Mouse (Mus musculus): ENCODE data around the gene Dbp. TPM values are rescaled to one million over a fixed set of nuclear protein-coding genes. Genes with fewer than 3 reads are reported as not detected.
"Not testable (repeated sequence)": the region's sequence is repeated elsewhere in the genome, so short reads cannot be mapped to it uniquely, and the experiment has no call there.

Gene Dbp
- polyA plus RNA-seq (2015; fragmentation: Nextera tagmentation; extraction: Ambion mirVana): 2.8 and 4.4 TPM in 2 replicates

DNA sequence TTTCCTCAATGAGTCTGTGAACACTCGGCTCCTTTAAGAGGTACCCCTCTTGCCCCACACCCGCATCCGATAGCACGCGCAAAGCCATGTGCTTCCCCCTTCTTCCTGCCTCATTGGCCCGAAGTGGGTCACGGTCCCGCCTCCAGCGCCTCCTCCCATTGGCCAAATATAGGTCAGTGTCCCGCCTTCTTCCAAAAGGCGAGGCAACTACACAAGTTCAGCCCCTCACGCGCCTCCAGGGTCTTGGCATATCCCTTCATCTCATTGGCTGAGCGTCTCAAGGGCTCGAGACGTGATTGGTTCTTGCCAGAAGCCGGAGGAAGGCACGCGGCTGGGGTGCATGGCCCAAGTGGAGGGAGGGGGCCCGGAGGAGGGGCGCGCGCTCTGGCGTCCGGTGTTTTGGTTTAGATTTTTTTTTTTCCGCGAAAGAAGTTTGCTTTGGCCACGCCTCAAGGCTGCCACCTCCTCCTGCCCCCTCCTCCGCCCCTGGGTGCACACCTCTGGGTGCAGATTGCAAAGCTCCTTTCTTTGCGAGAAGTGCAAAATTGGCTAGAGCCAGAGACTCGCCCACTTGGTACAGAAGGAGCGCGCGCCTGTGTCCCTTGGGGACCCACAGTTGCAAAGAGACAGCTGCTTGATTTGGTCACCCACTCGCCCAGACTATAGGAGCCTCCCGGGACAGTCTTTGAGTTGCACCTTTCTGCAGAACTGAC, at the start of gene Dbp:
Dbp (plus strand) TSS at position 359 of the 713 bp plus-strand sequence.
- under 1% methylated on average over 36 of the region's 36 CpGs for WGBS
- peak; percentile 88 for ATAC-seq (ENCODE audit: insufficient read depth, low FRiP score, low read depth)
- H3K4me1 ChIP-seq: peaks cover 55% of the 10 kb centered on the region
- peak within 1 kb of the TSS; percentile 99 for H3K4me2 ChIP-seq
- peak within 1 kb of the TSS; percentile 33 for H3K9ac ChIP-seq
- no peaks in the 10 kb centered on the region for H3K36me3 ChIP-seq
- peaks cover 6% of the 10 kb centered on the region for H3K27me3 ChIP-seq (replicated peaks)
- peak within 1 kb of the TSS; percentile 95 for H3K27ac ChIP-seq
- peak within 1 kb of the TSS; percentile 69 for H3K4me3 ChIP-seq (replicated peaks)
- no peaks in the 10 kb centered on the region for H3K9me3 ChIP-seq

GRCm38 (mm10) chr7:45660746-45661478, 44.0 kb upstream of the Dbp start:
- Histone ChIP-seq H3K9ac (no peak overlapping the region), H3K27ac (no peak overlapping the region), H3K4me2 (no peak overlapping the region), H3K9me3 (no peaks in the 10 kb centered on the region), H3K4me1 (peaks cover 10% of the 10 kb centered on the region; the same call in 1 of the 2 replicates), H3K36me3 (no peaks in the 10 kb centered on the region), H3K4me3 (replicated peaks) (no peak overlapping the region), H3K27me3 (replicated peaks) (no peaks in the 10 kb centered on the region)
- ATAC-seq (ENCODE audit: insufficient read depth, low FRiP score, low read depth): no peak
- 75% methylated on average over 11 of the region's 11 CpGs for WGBS

DNA sequence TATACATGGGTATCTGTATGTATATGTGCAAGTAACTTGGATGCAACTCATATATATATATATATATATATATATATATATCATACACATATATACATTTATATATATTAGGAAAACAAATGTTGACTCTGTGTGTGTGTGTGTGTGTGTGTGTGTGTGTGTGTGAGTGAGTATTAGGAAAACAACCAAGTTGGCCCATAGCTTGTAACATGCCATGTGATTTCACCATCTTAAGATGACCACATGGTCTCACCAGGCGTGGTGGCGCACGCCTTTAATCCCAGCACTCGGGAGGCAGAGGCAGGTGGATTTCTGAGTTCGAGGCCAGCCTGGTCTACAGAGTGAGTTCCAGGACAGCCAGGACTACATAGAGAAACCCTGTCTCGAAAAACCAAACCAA, 43.2 kb upstream of the Dbp start:
- 91% methylated on average over 6 of the region's 6 CpGs for WGBS
- H3K4me3 ChIP-seq (replicated peaks); ATAC-seq (ENCODE audit: insufficient read depth, low FRiP score, low read depth); H3K4me2 ChIP-seq; H3K36me3 ChIP-seq; H3K27ac ChIP-seq; H3K27me3 ChIP-seq (replicated peaks); H3K9ac ChIP-seq; H3K4me1 ChIP-seq; H3K9me3 ChIP-seq: not testable (repeated sequence)

GRCm38 (mm10) chr7:45665303-45666138, 39.4 kb upstream of the Dbp start:
- no peak overlapping the region for H3K9ac ChIP-seq
- H3K27me3 ChIP-seq (replicated peaks): no peaks in the 10 kb centered on the region
- H3K4me3 ChIP-seq (replicated peaks): peak overlapping the region; percentile 2; the same call in 1 of the 2 replicates
- WGBS: 49% methylated on average over 13 of the region's 13 CpGs
- ATAC-seq (ENCODE audit: insufficient read depth, low FRiP score, low read depth): peak; percentile 36; the same call in 1 of the 2 replicates
- peak overlapping the region; percentile 23; the same call in 1 of the 2 replicates for H3K4me2 ChIP-seq
- no peaks in the 10 kb centered on the region for H3K9me3 ChIP-seq
- peaks cover 12% of the 10 kb centered on the region; the same call in 1 of the 2 replicates for H3K4me1 ChIP-seq
- H3K36me3 ChIP-seq: no peaks in the 10 kb centered on the region
- H3K27ac ChIP-seq: peak overlapping the region; percentile 48

GRCm38 (mm10) chr7:45666161-45666560, 38.7 kb upstream of the Dbp start, which contains the start of gene Fut2:
Fut2 (minus strand) TSS chr7:45666394.
- peak within 1 kb of the TSS; percentile 2; the same call in 1 of the 2 replicates for H3K4me3 ChIP-seq (replicated peaks)
- no peak for ATAC-seq (ENCODE audit: insufficient read depth, low FRiP score, low read depth)
- peaks cover 12% of the 10 kb centered on the region; the same call in 1 of the 2 replicates for H3K4me1 ChIP-seq
- no peaks in the 10 kb centered on the region for H3K36me3 ChIP-seq
- no peaks in the 10 kb centered on the region for H3K9me3 ChIP-seq
- no peak within 1 kb of the TSS for H3K9ac ChIP-seq
- peak within 1 kb of the TSS; percentile 23; the same call in 1 of the 2 replicates for H3K4me2 ChIP-seq
- peak within 1 kb of the TSS; percentile 48 for H3K27ac ChIP-seq
- WGBS: 64% methylated on average over 7 of the region's 7 CpGs
- no peaks in the 10 kb centered on the region for H3K27me3 ChIP-seq (replicated peaks)

- Histone ChIP-seq H3K9ac (no peak overlapping the region), H3K9me3 (no peaks in the 10 kb centered on the region), H3K36me3 (no peaks in the 10 kb centered on the region), H3K4me1 (peaks cover 12% of the 10 kb centered on the region; the same call in 1 of the 2 replicates), H3K4me3 (replicated peaks) (no peak overlapping the region), H3K27ac (no peak overlapping the region), H3K27me3 (replicated peaks) (no peaks in the 10 kb centered on the region), H3K4me2 (no peak overlapping the region)
- no peak for ATAC-seq (ENCODE audit: insufficient read depth, low FRiP score, low read depth)
- 69% methylated on average over 14 of the region's 14 CpGs for WGBS
These were observed 37.1 kb upstream of the Dbp start for GRCm38 (mm10) chr7:45667761-45668160.

DNA sequence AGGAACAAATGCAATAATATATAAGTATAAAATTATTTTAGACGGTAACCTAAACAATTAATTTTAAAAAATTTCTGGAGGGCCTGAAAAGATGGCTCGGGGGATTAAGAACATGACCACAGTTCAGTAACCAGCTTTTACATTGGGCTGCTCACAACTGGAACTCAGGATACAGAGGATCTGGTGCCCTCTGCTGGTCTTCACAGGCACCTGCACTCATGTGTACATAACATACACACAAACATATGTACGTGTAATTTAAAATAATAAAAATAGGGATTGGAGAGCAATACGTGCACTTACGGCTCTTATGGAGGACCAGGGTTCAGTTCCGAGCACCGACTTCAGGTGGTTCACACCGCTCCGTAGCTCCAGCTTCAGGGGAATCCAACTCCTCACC, 36.0 kb upstream of the Dbp start:
- Histone ChIP-seq H3K4me1 (peaks cover 12% of the 10 kb centered on the region; the same call in 1 of the 2 replicates), H3K4me2 (no peak overlapping the region), H3K9ac (no peak overlapping the region), H3K36me3 (no peaks in the 10 kb centered on the region), H3K27me3 (replicated peaks) (no peaks in the 10 kb centered on the region), H3K9me3 (no peaks in the 10 kb centered on the region), H3K27ac (no peak overlapping the region), H3K4me3 (replicated peaks) (no peak overlapping the region)
- WGBS: 93% methylated on average over 9 of the region's 9 CpGs
- ATAC-seq (ENCODE audit: insufficient read depth, low FRiP score, low read depth): no peak

GRCm38 (mm10) chr7:45677627-45678295, 27.1 kb upstream of the Dbp start:
- ATAC-seq (ENCODE audit: insufficient read depth, low FRiP score, low read depth): peak; percentile 25
- H3K9ac ChIP-seq: no peak overlapping the region

DNA sequence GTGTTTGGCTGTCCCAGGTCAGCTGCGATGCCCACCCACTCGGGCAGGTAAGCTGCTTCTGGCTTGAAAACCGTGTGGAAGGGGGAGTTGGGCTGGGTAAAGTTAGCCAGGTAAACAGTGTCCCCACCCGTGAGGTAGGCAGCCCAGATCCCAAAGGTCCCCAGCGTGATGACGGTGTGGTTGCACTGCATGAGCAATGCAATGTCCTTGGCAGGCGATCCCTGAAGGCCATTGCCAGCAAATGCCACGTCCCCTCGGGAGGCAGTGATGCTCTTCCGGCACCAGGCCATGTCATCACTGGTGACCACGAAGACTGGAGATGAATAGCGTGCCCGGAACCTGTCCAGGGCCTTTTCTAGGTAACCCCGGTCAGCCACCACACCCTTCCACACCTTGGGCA, 26.4 kb upstream of the Dbp start:
- WGBS: 87% methylated on average over 14 of the region's 14 CpGs
- H3K4me2 ChIP-seq: no peak overlapping the region
- H3K4me1 ChIP-seq: peaks cover 15% of the 10 kb centered on the region
- peak overlapping the region; percentile 62; the same call in 1 of the 2 replicates for H3K27ac ChIP-seq
- H3K27me3 ChIP-seq (replicated peaks): no peaks in the 10 kb centered on the region
- H3K4me3 ChIP-seq (replicated peaks): no peak overlapping the region
- no peaks in the 10 kb centered on the region for H3K9me3 ChIP-seq
- no peak overlapping the region for H3K9ac ChIP-seq
- no peak for ATAC-seq (ENCODE audit: insufficient read depth, low FRiP score, low read depth)
- no peaks in the 10 kb centered on the region for H3K36me3 ChIP-seq

More at GRCm38 (mm10) chr7:45677627-45678295, 27.1 kb upstream of the Dbp start:
- Histone ChIP-seq H3K4me2 (no peak overlapping the region), H3K4me3 (replicated peaks) (no peak overlapping the region), H3K27ac (peak overlapping the region; percentile 62), H3K27me3 (replicated peaks) (no peaks in the 10 kb centered on the region), H3K4me1 (peaks cover 15% of the 10 kb centered on the region), H3K9me3 (no peaks in the 10 kb centered on the region), H3K36me3 (no peaks in the 10 kb centered on the region)
- 61% methylated on average over 7 of the region's 7 CpGs for WGBS

GRCm38 (mm10) chr7:45679966-45680621, 24.8 kb upstream of the Dbp start:
- Histone ChIP-seq H3K9me3 (no peaks in the 10 kb centered on the region), H3K36me3 (no peaks in the 10 kb centered on the region), H3K27me3 (replicated peaks) (no peaks in the 10 kb centered on the region), H3K4me3 (replicated peaks) (no peak overlapping the region), H3K27ac (peak overlapping the region; percentile 42), H3K4me2 (no peak overlapping the region), H3K9ac (no peak overlapping the region), H3K4me1 (peaks cover 21% of the 10 kb centered on the region)
- WGBS: 65% methylated on average over 14 of the region's 14 CpGs
- ATAC-seq (ENCODE audit: insufficient read depth, low FRiP score, low read depth): no peak; the same call in 1 of the 2 replicates

Data from stomach, embryonic 15.5 days (tissue).